Mouse (Mus musculus) frontal cortex, postnatal 14 days (tissue): Measurements from ENCODE around the gene Fbxo24.
A peak's percentile ranks its signal among the peaks of the same experiment; 100 is the strongest.

Experiments used
- DNase-seq, 2 experiments: peaks; one replicate each; pipeline ENCODE4 v3.0.0; 2022; ENCODE audit warnings: low spot score in 2 of 2

The Fbxo24 gene

DNA sequence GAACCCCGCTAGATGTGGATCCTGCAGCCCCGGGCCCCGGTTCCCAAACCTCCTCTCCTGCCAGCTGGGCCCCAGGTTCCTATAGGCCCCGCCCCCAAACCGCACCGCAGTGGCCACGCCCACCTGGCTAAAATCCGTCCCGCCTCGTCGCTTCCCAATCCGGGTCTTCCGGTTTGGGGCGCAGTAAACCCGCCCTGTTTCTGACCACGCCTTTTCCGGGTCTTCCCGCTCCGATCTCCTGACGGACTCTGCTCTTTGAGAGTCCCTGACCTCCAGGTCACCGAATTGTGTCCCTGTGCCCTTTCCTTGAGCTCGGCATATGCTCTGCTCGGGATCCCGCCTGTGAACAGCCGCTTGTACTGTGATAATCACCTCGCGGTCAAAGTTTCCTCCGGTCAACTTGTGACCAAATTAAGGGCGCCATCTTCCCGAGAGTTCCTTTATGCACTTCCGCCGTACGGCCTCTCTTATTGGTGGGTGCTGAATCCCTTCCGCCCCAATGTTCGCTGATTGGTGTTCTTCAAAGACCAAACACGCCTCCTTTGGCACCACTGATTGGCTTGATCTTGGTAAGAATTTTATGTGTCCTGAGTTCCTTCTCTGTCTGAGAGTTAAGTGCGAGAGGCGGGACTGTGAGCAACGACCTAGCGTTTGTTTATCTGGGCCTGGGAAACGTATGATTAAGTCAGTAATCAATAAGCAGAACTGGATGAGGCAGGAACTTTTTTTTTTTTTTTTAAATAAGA lies 28.0 kb downstream of the Fbxo24 start, which contains the start of gene Mospd3:
Gene Mospd3, minus strand, starts transcription at position 440 of the 746 bp plus-strand sequence.
- DNase-seq = peak; percentile 92 to 93

GRCm38 (mm10) chr5:137600281-137600618 lies 28.6 kb downstream of the Fbxo24 start:
- peak in 1 of 2 experiments; percentile 27 for DNase-seq

- DNase-seq = no peak
Measured at GRCm38 (mm10) chr5:137599600-137599999, 29.2 kb downstream of the Fbxo24 start.

- no peak for DNase-seq
Measured at GRCm38 (mm10) chr5:137598100-137598826, 30.5 kb downstream of the Fbxo24 start.

DNA sequence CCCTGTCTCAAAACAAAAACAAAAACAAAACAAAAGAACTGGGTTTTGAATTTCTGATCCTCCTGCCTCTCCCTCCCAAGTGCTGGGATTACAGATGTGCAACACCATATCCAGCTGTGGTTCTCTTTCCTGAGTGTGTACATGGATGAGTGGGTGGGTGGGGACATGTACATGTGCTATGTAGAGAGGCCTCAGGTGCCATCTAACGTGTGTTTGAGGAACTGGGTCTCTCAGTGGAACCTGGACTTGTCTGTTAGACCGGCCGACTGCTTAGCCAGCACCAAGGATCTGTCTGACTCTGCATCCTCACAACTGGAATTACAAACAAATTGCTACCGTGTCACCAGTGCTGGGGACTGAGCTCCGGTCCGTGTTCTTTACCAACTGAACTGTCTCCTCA lies 31.2 kb downstream of the Fbxo24 start:
- no peak for DNase-seq

DNA sequence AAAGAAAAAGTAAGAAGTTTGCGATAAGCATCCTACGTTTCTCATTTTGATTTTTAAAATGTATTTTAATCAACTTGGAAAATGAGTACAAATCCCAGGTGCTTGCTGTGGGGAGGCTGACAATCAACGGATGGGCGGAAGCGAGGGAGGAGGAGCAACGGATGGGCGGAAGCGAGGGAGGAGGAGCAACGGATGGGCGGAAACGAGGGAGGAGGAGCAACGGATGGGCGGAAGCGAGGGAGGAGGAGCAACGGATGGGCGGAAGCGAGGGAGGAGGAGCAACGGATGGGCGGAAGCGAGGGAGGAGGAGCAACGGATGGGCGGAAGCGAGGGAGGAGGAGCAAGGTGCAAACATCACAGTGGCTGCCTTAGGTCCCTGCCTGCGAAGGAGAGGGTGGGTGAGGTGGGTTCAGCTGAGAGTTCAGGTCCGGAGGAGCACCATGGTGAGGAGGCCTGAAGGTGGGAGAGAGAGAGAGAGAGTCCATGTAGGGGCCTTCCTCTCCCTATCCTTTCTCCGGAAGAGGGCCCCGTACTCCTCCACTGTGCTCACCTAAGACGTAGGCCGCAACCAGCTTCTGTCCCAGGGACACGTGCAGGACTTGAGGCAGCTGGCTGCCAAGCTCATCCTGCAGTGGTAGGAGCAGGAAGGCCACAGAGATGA lies 32.1 kb downstream of the Fbxo24 start:
- DNase-seq = no peak

GRCm38 (mm10) chr5:137595921-137596320 lies 32.9 kb downstream of the Fbxo24 start:
- DNase-seq = no peak

DNA sequence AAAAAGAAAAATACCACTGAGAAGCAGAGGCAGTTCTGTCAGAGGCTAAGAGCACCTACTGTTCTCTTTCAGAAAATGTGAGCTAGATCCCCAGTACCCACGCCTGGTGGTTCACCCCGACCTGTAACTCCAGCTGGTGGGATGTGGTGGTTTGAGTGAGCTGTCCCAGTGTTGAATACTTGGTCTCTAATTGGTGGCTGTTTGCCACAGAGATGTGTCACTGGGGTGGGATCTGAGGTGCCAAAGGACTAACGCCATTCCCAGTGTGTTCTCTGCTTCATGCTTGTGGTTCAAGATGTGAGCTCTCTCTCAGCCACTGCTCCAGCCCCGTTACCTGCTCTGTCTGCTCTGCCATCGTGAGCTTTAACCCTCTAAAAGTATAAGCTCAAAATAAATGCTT lies 38.3 kb downstream of the Fbxo24 start:
- DNase-seq = no peak

DNA sequence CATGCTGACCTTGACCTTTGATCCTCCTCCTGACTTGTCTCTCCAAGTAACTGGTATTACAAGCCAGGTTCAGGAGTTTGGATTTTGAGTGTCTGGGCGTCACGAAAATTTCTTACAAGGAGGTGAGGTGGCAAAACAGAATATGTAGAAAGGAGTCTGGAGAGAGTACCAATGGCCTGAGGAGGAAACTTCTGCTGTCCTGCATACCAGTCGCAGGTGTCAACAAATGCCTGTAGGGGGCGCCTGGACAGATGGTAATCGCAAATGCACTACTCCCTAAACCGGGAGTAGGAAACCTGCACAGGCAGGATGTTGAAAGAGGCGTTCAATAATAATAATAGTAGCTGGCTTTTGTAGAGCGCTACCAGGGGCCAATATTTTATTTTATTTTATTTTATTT lies 43.8 kb downstream of the Fbxo24 start:
- peak in 1 of 2 experiments; percentile 52 for DNase-seq

DNA sequence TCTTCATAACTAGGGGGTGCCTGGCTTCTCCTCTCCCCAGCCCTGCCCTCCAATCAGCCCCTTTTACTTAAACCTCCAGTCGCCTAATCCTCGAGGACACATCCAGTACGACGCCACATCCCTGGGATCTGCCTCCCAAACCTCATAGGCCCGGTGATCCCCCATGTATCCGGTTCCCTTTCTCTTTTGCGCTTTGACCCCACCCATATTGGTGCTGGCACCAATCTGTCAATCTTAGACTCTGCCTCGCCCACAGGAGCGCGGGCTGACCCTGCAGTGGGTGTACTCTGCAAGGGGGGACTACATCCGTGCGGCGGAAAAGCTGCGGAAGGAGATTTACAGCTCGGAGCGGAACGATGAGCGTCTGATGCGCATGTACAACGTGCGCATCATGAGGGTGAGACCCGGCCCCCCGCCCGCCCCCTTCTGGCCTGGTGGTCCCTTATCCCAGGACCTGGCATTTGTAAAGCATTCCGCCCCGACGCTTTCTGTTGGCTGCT lies 45.1 kb downstream of the Fbxo24 start:
- DNase-seq = peak; percentile 48 to 66

- DNase-seq = no peak
Measured at GRCm38 (mm10) chr5:137582702-137583101, 46.1 kb downstream of the Fbxo24 start.

GRCm38 (mm10) chr5:137580246-137580645 lies 48.6 kb downstream of the Fbxo24 start:
- no peak for DNase-seq

- DNase-seq = peak in 1 of 2 experiments; percentile 28
Measured at GRCm38 (mm10) chr5:137574470-137574901, 54.3 kb downstream of the Fbxo24 start.

GRCm38 (mm10) chr5:137570691-137571586 lies 57.9 kb downstream of the Fbxo24 start:
- DNase-seq = no peak

GRCm38 (mm10) chr5:137570181-137570580 lies 58.6 kb downstream of the Fbxo24 start:
- DNase-seq = no peak

DNA sequence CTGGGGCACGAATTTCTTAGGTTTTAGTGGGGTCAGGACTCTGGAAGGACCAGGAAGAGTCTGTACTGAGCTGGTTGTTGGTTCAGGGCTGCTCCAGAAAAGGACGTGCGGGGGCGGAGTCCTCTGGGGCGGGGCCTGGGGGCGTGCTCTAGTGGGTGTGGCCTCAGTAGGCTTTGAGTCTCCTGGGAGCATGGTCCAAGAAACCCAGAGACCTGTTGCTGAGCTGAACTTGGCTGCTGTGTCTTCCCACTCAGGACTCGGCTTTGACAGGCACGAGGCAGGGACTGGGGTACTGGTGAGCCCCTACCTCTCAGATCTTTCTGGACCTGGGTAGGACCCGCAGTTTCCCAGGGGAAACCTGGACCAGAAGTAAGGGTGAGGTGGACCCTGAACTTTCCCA lies 59.1 kb downstream of the Fbxo24 start, which contains the start of gene Tfr2:
Gene Tfr2, plus strand, starts transcription at position 176 of the 400 bp plus-strand sequence.
- no peak for DNase-seq

- no peak for DNase-seq
Measured at GRCm38 (mm10) chr5:137569031-137569430, 59.8 kb downstream of the Fbxo24 start.

GRCm38 (mm10) chr5:137568223-137568798 lies 60.5 kb downstream of the Fbxo24 start:
- no peak for DNase-seq

DNA sequence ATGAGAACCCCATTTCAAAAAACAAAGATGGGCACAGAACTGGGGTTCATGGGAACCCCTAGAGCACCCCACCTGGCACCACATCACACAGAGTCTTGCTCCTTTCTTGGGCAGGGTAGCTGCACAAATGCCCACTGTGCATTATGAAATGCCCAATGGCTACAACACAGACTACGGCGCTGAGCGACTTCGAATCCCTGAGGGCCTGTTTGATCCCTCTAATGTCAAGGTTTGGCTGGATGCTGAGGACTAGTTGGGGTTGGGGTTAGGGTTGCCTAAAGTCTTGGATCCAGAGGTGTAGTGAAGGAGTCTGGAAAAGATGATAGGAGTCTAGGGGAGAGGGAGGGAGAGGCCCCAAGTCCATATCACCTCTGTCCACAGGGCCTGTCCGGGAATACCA lies 62.4 kb downstream of the Fbxo24 start:
- no peak for DNase-seq

DNA sequence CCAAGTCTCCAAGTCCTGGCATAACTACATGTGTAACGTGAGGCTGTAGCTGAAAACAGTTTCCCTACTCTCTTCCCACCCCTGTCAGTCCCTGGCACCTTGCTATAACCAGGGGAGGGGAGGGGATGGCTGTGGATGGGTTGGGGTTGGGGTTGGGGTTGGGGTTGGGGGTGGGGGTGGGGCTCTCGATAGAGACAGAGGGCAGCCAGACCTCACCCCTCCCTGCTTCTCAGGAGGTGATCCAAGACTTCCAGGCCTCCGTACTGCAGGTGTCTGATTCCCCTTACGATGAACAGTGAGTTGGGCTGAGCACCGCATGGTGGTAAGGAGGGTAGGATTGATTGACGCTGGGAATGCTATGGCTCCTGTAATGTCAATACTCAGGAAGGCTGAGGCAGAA lies 63.1 kb downstream of the Fbxo24 start:
- no peak for DNase-seq

- no peak for DNase-seq
Measured at GRCm38 (mm10) chr5:137562965-137563364, 65.8 kb downstream of the Fbxo24 start.
